Mouse (Mus musculus) Muller cell, postnatal 12 days (primary cell): ENCODE data around the gene Fxr2.

ENCODE experiments used
- DNase-seq: peaks from one replicate; pipeline ENCODE4 v3.0.0-alpha.2; 2015; ENCODE audit errors: inconsistent ontology term

Fxr2 gene

DNA sequence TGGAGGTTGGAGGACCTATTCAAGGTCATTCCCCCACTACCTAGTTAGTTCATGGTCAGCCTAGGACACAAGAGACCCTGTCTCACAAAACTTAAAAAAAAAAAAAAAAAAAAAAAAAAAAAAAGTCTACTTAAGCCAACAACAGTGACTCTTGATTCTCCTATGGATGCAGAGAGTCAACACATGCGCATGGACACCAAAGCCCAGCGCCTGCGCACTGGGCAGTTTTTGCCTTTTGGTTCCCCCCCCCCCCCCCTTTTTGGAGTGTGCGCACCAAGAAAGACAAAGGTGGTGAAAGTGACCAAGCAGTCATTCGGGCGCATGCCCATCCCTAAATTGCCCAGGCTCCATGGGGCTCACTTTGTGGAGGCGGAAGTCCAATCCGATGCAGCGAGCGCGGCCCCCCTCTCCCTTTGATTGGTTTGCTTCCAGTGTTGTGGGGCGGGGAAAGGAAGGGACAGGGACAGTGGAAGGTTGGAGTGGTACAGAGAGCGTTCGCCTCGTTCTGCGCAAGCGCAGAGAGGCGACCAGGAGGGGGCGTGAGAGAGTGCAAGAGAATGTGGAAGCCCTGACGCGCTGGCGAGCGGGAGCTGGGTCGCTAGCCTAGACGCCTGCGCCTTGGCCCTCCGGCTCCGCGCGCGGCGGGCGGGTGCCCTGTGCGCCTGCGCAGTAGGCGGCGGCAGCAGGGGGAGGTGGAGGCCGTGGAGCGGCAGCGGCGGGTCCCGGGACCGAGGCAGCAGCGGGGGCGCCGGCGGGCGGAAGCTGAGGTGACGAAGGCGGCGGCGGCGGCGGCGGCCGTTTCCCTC, at the start of gene Fxr2:
TSS of gene Fxr2 (plus strand) at position 707 of the 806 bp plus-strand sequence.
- DNase-seq = peak; percentile 100

DNA sequence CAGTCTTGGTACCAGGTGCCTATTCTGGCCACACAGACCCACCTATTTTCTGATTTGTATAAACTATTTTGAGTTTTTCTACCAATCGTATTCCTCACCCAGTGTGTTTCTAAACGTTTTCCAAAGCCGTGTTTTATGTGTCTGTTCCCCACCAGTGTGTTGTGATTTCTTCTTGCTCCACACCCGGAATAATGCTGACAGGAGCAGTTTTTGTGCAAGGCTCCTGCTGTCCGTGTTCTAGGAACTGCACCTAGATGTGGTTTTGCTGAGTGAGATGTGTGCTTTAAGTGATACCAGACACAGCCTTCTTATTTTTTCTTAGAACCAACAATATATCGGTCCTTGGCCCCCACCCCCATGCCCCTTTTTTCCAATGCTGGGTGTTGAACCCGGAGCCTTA, 48.8 kb upstream of the Fxr2 start:
- DNase-seq = no peak

- no peak for DNase-seq
These were observed 47.9 kb upstream of the Fxr2 start for GRCm38 (mm10) chr11:69584937-69585336.

DNA sequence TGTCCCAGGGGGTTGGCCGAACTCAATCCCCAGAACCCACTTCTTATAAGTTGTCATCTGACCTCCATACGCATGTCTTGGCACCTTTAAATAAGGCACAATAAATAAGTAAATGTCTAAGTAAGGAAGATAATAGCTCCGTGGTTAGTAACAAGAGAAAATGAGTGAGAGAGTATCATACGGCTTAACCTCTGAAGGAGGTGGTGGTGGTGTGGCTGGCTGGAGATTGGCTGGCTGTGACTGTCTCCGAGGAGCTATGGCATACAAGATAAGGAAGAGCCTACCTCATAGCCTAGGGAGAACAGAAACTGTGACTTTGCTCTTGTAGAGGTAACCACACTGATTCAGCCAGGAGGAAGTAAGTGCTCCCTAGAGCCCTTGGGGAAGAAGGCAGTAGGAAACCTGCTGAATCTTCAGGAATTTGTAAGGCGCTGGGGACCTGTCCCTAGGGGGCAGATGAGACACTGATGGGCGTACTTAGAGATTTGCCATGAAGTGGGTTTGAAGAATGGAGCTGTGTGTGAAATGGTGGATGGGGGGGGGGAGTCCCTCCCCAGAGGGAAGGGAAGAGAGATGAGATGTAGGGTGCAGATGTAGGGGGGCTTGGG, 47.0 kb upstream of the Fxr2 start:
- DNase-seq = no peak

DNA sequence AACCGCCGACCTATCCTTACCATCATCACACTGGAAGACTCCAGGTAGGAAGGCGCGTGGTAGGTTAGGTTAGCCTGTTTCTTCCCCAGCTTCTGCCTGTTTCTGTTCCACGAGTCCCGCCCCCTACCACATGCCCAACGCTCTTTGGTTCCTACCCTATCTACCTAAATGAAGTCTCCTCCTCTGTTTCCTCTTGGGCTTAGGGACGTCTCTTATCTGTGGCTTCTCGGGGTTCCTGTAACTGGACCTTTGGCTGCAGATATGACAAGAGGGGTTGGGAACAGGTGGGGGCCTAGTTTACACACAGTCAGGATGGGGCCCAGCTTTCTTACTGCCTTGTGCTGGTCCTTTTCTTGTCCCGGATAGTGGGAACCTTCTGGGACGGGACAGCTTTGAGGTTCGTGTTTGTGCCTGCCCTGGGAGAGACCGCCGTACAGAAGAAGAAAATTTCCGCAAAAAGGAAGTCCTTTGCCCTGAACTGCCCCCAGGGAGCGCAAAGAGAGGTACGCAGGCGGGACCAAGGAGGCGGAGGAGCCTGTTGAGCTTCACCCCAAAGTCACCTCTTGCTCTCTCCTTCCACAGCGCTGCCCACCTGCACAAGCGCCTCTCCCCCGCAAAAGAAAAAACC, 43.5 kb upstream of the Fxr2 start:
- DNase-seq = no peak

GRCm38 (mm10) chr11:69590622-69591021, 42.2 kb upstream of the Fxr2 start:
- DNase-seq = no peak

DNA sequence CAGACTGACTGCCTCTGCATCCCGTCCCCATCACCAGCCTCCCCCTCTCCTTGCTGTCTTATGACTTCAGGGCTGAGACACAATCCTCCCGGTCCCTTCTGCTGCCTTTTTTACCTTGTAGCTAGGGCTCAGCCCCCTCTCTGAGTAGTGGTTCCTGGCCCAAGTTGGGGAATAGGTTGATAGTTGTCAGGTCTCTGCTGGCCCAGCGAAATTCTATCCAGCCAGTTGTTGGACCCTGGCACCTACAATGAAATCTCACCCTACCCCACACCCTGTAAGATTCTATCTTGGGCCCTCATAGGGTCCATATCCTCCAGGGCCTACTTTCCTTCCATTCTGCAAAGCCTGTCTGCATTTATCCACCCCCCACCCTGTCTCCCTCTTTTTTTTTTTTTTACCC, 41.4 kb upstream of the Fxr2 start:
- no peak for DNase-seq

DNA sequence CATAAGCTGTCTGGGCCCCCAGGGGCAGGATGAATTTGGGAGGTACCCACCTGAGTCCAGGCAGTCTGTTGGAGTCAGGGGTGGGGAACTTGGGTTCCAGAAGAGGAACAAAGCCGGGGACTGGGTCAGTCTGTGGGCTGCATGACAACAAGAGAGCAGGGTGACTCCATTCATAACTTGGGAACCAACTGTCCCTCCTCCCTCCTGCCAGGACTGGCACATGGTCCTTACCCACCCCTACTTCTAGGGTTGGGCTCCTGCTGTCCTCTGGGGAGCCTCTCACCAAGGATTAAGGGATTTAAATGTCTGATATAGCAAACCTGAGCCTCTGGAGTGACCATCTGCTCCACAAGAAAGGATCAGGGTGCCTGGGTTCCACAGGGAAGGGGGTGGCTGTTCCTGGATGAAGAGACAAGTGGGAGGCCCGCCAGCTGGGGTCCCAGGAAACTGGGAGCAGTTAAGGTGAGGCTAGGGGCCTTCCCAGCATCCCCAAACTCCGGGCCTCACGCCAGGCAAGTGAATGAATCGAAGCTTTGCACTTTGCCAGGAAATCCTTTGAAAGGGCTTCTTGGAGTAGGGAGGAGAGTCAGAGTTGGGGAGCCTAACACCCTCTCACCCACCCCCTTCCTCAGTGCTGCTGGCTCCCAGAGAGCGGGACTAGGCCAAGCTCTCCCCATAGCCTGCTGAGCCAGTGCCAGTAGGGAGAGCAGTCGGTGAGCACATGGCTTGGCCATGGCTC, 40.7 kb upstream of the Fxr2 start:
- DNase-seq = peak; percentile 30

DNA sequence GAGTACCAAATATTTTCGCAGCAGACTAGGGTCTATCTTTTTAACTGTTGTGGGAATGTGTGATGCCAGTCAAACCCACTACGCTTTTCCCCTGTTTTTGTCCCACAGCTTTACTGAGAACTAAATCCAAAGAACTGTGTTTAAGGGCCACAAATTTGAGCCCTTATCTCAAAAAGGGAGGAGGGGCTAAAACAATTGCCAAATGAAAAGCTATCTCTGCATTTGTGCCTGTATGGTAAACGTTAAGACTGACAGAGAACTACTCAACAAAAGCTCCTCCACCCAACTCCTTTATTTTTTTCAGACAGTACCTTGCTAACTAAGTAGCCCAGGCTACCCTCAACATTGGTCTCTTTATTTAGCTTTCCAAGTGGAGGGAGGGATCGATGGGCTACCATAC, 40.0 kb upstream of the Fxr2 start:
- DNase-seq = no peak

GRCm38 (mm10) chr11:69594853-69595252, 37.9 kb upstream of the Fxr2 start:
- DNase-seq = no peak

- no peak for DNase-seq
These were observed 33.4 kb upstream of the Fxr2 start for GRCm38 (mm10) chr11:69599436-69599835.

GRCm38 (mm10) chr11:69600098-69600497, 32.7 kb upstream of the Fxr2 start:
- peak; percentile 31 for DNase-seq

DNA sequence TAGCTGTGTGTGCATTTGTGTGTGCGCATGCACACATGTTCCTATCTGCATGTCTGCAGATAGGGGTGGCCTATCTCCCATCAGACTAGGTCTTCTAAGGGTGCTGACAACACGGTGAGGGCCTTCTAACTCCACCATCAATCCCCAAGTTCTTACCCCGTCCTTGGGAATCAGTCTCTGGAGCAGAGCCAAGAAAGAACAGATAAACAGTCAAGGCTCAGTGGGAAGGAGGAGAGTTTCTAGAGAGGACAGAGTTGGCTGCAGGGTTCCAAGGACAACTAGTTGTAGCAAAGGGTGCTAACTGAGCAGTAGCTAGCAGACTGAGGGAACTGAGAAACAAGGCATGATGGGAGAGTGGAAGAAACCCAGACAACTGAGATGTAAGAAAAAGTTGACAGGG, 31.0 kb upstream of the Fxr2 start:
- no peak for DNase-seq

GRCm38 (mm10) chr11:69603516-69603915, 29.3 kb upstream of the Fxr2 start:
- DNase-seq = no peak

GRCm38 (mm10) chr11:69604347-69604746, 28.4 kb upstream of the Fxr2 start:
- no peak for DNase-seq

GRCm38 (mm10) chr11:69604795-69605664, 27.8 kb upstream of the Fxr2 start:
- DNase-seq = peak; percentile 43

DNA sequence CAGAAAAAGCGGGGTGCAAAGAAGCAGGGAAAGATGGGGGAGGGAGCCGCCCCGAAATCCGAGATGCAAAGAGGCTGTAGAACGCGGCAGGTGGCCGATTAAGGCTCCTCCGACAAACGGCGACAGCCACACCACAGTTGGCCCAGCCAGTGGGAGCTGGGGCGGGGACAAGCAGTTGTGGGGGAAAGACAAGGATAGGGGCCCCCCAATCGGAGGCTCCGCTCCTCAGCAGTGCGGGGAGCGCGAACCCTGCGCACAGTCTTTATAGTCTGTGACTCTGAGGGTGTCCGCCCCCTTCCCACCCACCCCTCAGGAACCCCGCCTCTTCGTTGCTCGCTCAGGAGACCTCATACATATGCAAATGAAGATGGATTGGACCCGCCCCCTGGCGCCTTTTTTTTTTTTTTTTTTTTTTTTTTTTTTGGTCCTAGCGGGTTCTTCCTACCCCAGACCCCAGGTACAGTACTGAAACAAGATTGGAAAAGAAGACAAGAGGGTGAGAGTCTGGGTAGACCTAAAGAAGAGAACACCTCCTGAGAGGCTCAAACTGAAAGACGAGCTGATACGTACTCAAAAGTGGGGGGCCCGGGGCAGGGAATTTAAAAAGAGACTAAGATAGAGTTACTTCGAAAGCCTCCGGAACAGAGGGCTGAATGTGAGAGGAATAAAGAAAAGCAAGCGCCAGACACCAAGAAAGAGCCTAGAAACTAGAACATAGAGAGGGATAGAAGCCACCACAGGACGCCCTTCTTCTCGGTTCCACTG, 26.9 kb upstream of the Fxr2 start, which contains the start of gene Atp1b2:
TSS of gene Atp1b2 (minus strand) at position 217 of the 765 bp plus-strand sequence.
- peak; percentile 90 for DNase-seq

- DNase-seq = no peak
These were observed 26.3 kb upstream of the Fxr2 start for GRCm38 (mm10) chr11:69606491-69606795.

GRCm38 (mm10) chr11:69606832-69607231, 26.0 kb upstream of the Fxr2 start:
- DNase-seq = no peak

DNA sequence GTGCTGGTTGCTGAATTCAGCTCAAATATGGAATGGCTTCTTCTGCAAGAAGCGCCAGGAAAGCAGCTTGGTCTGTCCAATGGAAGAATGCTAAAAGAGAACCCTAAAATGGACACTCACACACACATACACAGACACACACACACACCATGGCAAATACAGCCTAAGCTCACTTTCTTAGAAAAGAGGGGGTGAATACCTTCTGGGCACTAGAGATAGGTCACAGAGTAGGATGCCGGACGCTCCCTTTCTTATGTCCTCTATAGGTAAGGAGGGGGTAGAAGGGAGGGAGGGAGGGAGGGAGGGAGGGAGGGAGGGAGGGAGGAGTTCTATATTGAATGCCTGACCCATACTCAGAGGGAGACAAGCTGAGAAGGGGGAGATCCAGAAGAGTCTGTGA, 24.3 kb upstream of the Fxr2 start:
- DNase-seq = no peak

DNA sequence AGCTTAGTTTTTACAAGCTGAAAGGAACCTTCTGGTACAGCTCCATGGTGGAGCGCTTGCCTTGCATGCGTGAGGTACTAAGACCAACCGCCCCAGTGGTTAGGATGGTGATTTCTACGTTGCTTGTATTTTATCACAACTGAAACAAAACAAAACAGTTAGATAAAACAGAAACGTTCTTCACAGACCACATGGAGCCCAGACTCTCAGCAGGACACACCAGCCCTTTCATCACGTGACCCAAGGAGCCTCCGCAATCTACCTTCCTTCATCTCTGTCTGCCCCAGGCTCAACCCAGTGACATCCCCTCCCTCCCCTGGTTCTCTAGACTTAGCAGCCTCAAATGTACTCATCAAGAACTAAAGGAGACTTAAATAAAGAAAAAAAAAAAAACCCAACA, 23.4 kb upstream of the Fxr2 start:
- DNase-seq = no peak
